Mouse (Mus musculus): ENCODE data around the gene Isy1. TPM values are rescaled to one million over a fixed set of nuclear protein-coding genes. Genes with fewer than 3 reads are reported as not detected.

The Isy1 gene
- polyA plus RNA-seq, 2 experiments from 2014 or later = 86.8 to 89.1 TPM

GRCm38 (mm10) chr6:87849780-87850154, 11.2 kb upstream of the Isy1 start:
- no peak for ATAC-seq

GRCm38 (mm10) chr6:87846813-87847212, 8.2 kb upstream of the Isy1 start:
- ATAC-seq = no peak

- ATAC-seq = no peak
Measured at GRCm38 (mm10) chr6:87845031-87845695, 6.6 kb upstream of the Isy1 start.

GRCm38 (mm10) chr6:87842254-87842653, 3.7 kb upstream of the Isy1 start:
- ATAC-seq = no peak

GRCm38 (mm10) chr6:87841635-87842034, 3.0 kb upstream of the Isy1 start:
- no peak for ATAC-seq

GRCm38 (mm10) chr6:87839797-87840341, 1.3 kb upstream of the Isy1 start:
- ATAC-seq = no peak

GRCm38 (mm10) chr6:87835695-87836094, 2.9 kb downstream of the Isy1 start, which contains the start of gene Gm45140:
Gene Gm45140, minus strand, starts transcription at chr6:87835795.
- no peak for ATAC-seq

GRCm38 (mm10) chr6:87820366-87820765, 18.2 kb downstream of the Isy1 start:
- ATAC-seq = no peak

GRCm38 (mm10) chr6:87814486-87814885, 24.1 kb downstream of the Isy1 start:
- ATAC-seq = no peak

- ATAC-seq = no peak
Measured at GRCm38 (mm10) chr6:87812656-87813055, 25.9 kb downstream of the Isy1 start.

- ATAC-seq = peak; percentile 72
Measured at GRCm38 (mm10) chr6:87811675-87812338, 26.8 kb downstream of the Isy1 start, which contains the start of gene Rab43. Gene Rab43, minus strand, starts transcription at chr6:87812164.

- peak; percentile 69 for ATAC-seq
Measured at GRCm38 (mm10) chr6:87810713-87811669, 27.6 kb downstream of the Isy1 start.

- no peak for ATAC-seq
Measured at GRCm38 (mm10) chr6:87810311-87810710, 28.3 kb downstream of the Isy1 start.

GRCm38 (mm10) chr6:87809651-87810161, 28.9 kb downstream of the Isy1 start:
- no peak for ATAC-seq

GRCm38 (mm10) chr6:87809144-87809543, 29.5 kb downstream of the Isy1 start:
- no peak for ATAC-seq

GRCm38 (mm10) chr6:87808521-87808920, 30.1 kb downstream of the Isy1 start:
- no peak for ATAC-seq

- ATAC-seq = no peak
Measured at GRCm38 (mm10) chr6:87807735-87808440, 30.7 kb downstream of the Isy1 start.

- no peak for ATAC-seq
Measured at GRCm38 (mm10) chr6:87806857-87807256, 31.7 kb downstream of the Isy1 start.

GRCm38 (mm10) chr6:87806028-87806427, 32.6 kb downstream of the Isy1 start:
- ATAC-seq = no peak

GRCm38 (mm10) chr6:87805448-87805847, 33.1 kb downstream of the Isy1 start:
- ATAC-seq = no peak

GRCm38 (mm10) chr6:87804886-87805285, 33.7 kb downstream of the Isy1 start:
- no peak for ATAC-seq

GRCm38 (mm10) chr6:87804036-87804435, 34.6 kb downstream of the Isy1 start:
- ATAC-seq = no peak
